Mouse (Mus musculus) adrenal gland (tissue): Measurements from ENCODE around the gene Tap1.
"Not testable (repeated sequence)": the region's sequence is repeated elsewhere in the genome, so short reads cannot be mapped to it uniquely, and the experiment has no call there.

ENCODE experiments used
- intact Hi-C: fragments of 180-260 bp; cut with DNase I; formaldehyde crosslinking; loops from one replicate; pipeline ENCODE4 v1.15.1; 2025
- long read RNA-seq, 2 experiments: library from polyadenylated mRNA; unstranded; transcript quantifications; one replicate each; pipeline ENCODE4 v2.0.0; 2020; ENCODE audit warnings: borderline replicate concordance in 1 of 2; ENCODE audit not compliant: insufficient replicate concordance in 1 of 2

The Tap1 gene
- long read RNA-seq, experiment 1, transcript Tap1-206 (11 exons, 2,953 nt) = major isoform, 9 of 14 reads
- long read RNA-seq, experiment 1, partial matches to known transcripts = 4 of 14 reads
- long read RNA-seq, experiment 1, other reads (novel, unspliced or antisense) = 1 of 14 reads
- long read RNA-seq, experiment 2, transcript Tap1-206 (11 exons, 2,953 nt) = major isoform, 13 of 25 reads
- long read RNA-seq, experiment 2, partial matches to known transcripts = 8 of 25 reads
- long read RNA-seq, experiment 2, other reads (novel, unspliced or antisense) = 4 of 25 reads

DNA sequence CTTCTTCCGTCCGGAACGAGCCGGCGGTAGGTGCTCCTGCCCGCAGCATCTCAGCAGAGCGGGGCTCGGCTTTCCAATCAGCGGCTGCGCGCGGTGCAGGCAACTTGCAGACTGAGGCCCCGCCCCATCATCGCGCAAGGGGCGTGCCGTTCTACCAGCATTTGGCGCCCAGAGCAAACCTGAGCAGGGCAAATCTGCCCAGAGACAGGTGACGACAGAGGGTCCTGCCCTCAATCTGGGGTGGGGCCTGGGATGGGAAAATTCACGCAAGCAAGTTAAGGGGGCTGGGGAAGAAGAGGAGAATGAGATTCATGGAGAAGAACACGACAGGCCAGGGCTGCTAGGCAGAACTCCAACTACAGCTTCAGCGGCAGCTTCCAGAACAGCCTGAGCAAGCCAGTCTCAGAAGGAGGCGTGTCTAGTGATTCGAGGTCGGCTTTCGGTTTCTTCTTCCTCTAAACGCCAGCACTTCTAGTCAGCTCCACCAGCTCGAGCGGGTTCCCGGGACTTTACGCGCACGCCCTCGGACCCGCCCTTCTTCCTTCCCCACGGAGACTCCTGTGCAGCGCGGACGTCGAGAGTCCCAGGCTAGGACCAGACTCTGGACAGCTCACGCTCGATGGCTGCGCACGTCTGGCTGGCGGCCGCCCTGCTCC is at the start of gene Tap1, which contains the start of gene Psmb9:
TSS of gene Tap1 (plus strand) at position 293 of the 656 bp plus-strand sequence.
TSS of gene Psmb9 (minus strand) at position 504 of the 656 bp plus-strand sequence.
- intact Hi-C loops = no loop called here

DNA sequence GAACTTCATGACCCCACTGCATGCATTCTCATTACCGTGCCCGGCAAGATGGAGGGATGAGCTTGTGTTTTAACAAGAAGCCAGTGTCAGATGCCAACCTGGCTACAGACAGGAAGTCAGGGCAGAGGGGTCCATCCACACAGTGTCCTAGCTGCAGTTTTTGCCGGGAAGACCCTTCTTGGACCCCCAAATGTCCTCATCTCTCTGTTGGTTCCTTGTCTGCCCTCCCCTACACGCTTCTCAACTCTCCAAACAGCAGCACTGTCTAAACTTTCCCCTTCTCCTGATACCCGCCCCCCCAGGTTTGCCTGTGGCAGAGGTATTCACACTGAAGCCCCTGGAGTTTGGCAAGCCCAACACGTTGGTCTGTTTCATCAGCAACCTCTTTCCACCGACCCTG is 49.8 kb upstream of the Tap1 start:
- intact Hi-C loops = loop anchor here (5.0 kb wide), 1 partner anchor 60 kb away; no protein-coding TSS in a partner anchor

GRCm38 (mm10) chr17:34138655-34139054 is 48.7 kb upstream of the Tap1 start:
- intact Hi-C loops = loop anchor here (5.0 kb wide), 1 partner anchor 61 kb away; no protein-coding TSS in a partner anchor

DNA sequence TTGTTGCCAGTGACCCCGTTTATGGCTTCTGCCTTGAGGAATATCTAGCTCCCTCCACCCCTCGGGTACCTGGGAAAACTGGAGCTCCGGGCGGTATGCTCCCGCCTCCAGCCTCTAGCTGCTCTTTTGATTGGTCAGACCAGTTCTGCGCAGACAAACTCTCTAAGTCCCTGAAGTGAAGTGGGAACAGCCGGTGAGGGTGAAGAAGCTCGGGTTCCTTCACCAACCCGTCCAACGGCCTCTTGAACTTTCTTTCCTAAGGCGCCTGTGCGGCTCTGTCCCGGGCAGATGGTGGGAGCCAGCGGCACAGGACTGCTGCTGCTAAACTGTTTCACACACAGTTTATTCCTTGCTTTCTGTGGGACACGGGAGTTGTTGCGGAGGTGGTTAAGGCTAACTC is 47.9 kb upstream of the Tap1 start:
- intact Hi-C loops = loop anchor here (5.0 kb wide), 1 partner anchor 62 kb away; no protein-coding TSS in a partner anchor

DNA sequence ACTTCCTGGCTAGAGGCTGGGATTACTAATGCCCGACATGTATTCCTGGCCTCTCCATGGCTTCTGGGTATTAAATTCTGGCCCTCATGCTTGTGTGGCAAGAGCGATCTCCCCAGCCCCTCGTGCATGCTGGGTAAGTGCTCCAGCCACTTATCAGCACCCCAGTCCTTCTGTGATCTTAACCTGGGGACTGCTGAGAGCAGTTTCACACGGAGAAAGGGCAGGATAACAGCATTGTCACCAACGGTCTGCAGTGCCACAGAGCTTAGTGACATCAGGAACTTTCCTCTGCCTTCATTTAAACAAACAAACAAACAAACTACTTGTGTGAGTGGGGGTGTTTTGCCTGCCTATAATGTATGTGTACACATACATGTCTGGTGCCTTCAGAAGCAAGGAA is 47.1 kb upstream of the Tap1 start:
- intact Hi-C loops = no loop called here

DNA sequence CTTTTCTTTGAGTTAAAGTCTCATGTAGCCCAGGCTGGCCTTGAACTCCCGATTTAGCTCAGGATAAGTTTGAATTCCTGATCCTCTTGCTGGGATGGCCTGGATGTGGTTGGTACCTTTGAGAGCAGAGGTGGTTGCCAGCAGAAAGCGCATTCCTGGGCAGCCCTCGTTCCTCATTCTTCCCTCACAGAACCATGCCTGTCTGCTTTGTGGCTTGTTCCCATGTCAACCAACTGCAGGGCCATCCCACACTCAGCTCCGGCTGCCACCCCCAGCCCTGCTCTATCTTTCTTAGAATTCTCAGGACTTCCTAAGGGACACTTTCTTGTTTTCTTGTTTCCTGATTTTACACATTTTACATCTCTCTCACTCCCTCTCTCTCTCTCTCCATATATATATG is 45.9 kb upstream of the Tap1 start:
- intact Hi-C loops = no loop called here

- intact Hi-C loops = no loop called here
These were observed 44.8 kb upstream of the Tap1 start for GRCm38 (mm10) chr17:34142456-34143010.

GRCm38 (mm10) chr17:34143033-34143432 is 44.3 kb upstream of the Tap1 start, which contains the start of gene H2-DMb2:
TSS of gene H2-DMb2 (plus strand) at chr17:34143307.
- intact Hi-C loops = no loop called here

GRCm38 (mm10) chr17:34143461-34143860 is 43.9 kb upstream of the Tap1 start:
- intact Hi-C loops = no loop called here

DNA sequence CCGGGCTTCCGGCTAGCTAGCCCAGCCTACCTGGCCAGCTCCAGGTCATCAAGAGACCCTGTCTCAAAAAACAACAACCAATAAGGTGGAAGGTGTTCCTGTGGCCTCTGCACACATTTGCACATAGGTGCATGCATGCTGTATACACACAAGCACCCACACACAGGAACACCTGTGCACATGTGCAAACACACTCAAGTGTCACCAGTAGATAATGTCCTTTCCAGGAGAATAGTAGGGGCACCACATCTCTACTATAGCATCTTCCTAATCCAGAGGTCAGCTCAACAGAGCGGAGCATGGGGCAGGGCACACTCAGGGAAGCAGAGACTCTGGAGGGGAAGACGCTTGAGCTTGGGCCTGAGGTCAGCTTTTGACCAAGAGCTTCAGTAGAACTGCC is 43.1 kb upstream of the Tap1 start:
- intact Hi-C loops = not testable (repeated sequence)

DNA sequence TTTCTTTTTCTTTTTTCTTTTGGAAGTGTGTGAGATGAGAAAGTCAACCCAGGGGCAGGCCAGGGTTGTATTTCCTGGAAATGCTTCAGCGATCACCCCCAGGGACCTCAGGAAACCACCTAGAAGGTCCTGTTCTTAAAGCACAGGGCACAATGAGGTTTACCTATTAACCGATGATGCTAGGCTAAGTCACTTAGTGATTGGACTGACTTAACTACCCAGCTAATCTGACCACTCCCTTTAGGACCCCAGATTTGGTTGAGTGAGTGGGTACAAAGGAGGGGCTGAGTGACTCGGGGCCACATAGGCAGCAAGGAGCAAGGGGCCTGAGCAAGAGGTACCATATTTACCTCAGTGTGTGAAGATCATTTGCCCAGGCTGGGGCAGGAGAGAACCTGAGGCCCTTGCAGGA is 42.4 kb upstream of the Tap1 start:
- intact Hi-C loops = no loop called here

DNA sequence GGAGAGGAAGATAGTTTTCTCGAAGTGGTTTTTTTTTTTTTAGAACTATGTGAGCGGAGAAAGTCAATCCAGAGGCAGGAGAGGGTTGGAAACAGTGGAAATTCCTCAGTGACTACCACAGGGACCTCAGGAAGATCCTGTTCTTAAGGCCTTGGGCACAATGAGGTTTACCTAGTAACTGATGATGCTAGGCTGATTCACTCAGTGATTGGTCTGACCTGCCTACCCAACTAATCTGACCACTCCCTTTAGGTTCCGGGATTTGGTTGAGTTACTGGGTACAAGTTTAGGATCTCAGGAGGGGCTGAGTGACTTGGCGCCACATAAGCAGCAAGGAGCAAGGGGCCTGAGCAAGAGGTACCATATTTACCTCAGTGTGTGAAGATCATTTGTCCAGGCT is 34.4 kb upstream of the Tap1 start, which contains the start of gene H2-DMb1:
TSS of gene H2-DMb1 (plus strand) at position 150 of the 400 bp plus-strand sequence.
- intact Hi-C loops = no loop called here

DNA sequence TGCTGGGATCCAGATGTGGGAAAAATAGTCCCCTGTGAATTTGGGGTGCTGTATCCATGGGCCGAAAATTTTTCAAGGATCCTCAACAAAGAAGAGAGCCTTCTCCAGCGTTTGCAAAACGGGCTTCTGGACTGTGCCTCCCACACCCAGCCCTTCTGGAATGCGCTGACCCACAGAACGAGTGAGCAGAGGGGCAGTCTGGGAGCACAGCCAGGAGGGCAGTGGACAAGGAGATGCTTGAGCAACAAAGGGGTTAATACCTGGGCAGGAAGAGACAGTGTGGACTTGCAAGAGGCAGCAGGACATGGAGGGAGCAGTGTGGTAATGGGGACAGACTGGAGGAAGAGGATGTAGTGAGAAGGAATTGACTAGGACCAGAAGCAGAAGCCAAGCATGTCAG is 31.8 kb upstream of the Tap1 start:
- intact Hi-C loops = no loop called here

GRCm38 (mm10) chr17:34164202-34164895 is 23.0 kb upstream of the Tap1 start:
- intact Hi-C loops = no loop called here

GRCm38 (mm10) chr17:34165033-34165730 is 22.2 kb upstream of the Tap1 start:
- intact Hi-C loops = no loop called here

DNA sequence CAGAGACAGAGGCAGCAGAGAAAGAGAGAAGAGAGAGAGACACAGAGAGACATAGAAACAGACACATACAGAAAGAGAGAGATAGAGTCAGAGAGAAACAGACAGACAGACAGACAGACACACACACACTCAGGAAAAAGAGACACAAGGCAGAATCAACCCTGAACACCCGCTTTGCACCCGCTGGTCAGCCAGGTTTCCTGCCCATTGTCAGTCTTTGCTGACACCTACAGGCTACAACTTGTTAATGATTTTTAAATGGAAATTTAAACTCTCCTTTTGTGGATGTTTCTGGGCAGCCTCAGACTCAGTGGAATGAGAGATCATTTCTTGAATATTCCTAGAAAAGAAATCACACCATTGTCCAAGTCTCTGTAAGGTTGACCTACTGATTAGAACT is 18.1 kb upstream of the Tap1 start:
- intact Hi-C loops = loop anchor here (2.0 kb wide), 1 partner anchor 92 kb away; no protein-coding TSS in a partner anchor

GRCm38 (mm10) chr17:34170487-34170876 is 16.9 kb upstream of the Tap1 start:
- intact Hi-C loops = loop anchor here (1.0 to 5.0 kb wide), 4 partner anchors 28 to 65 kb away; no protein-coding TSS in a partner anchor

DNA sequence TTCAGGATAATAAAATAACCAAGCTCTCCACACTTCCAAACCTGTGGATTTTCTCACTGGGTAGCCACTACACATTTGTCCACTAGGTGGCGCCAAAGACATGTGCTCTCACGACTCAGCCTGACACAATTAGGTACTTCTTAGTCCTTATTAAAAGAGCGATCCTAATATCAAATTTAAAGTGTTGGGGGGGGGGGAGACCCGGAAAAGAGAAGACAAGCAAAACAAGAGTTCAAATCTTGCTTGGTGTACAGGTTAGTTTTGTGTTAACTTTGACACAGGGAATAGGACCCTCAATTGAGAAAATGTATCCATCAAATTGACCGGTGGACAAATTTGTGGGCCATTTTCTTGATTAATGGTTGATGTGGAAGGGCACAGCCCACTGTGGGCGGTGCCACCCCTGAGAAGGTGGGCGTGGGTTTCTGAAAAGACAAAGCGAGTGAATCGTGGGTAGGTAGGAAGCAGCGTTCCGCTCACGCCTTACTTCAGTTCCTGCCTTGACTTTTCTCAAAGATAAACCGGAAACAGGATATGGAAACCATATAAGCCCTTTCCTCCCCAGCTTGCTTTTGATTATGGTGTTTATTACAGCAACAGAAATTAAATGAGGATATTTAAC is 16.4 kb upstream of the Tap1 start:
- intact Hi-C loops = loop anchor here (1.0 to 5.0 kb wide), 4 partner anchors 28 to 64 kb away; no protein-coding TSS in a partner anchor

DNA sequence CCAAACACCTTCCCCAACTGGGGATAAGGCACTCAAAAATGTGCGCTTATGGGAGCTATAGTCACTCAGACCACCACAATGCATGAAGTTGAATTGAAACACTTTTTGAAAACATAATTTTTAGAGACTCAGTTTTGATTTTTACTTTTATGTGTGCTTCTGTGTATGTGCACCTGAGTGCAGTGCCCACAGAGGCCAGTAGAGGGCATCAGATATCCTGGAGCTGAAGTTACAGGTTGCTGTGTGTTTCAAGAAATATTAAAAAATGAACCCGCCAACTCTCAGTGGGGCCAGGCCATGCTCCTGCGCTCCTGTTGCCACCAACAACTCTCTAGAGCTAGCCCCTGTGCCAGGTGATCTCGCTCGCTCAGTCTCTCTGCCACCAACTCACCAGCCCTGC is 14.8 kb upstream of the Tap1 start:
- intact Hi-C loops = loop anchor here (5.0 kb wide), 1 partner anchor 45 kb away; no protein-coding TSS in a partner anchor

- intact Hi-C loops = loop anchor here (5.0 kb wide), 1 partner anchor 43 kb away; no protein-coding TSS in a partner anchor
These were observed 13.3 kb upstream of the Tap1 start for GRCm38 (mm10) chr17:34174075-34174474.
